Mouse (Mus musculus): ENCODE measurements around the gene Tspan18.

DNA sequence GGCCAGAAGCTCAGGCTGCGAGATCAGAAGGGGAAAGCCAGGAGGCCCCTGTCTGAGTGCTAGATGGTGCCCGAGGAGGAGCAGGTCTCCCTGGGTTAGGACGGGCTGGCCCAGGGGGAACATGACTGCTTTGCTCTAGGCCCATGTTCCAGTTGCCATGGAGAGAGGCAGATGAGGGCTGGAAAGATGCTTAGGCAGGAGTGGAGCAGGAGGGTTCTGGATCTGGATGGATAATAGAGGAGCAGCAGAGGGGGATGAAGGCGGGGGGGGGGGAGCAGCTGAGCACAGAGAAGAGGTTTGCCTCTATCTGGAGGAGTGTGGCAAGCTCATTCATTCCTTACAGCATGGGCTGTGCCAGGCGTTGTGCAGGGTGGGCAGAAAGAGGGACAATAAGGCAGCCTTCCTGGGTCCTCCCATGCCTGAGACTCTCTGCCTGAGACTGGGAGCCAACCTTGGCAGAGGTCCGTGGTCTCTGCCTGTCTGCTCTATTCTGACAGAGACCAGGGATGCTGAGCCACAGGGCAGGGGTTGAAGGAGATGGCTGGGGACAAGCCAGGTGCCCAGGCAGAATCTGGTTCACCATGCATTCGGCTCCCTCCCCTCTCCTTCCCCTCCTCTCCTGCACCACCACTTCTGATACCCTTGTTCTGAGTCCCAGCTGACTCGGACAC is 77.4 kb downstream of the Tspan18 start:
- TF ChIP-seq CTCF (IDR thresholded peaks at IDR 0.05; ENCODE audit: borderline replicate concordance, extremely low read depth, insufficient read depth, insufficient read length) (no peak), POLR2A (IDR thresholded peaks at IDR 0.05; ENCODE audit: borderline replicate concordance, extremely low read depth, insufficient read depth, insufficient read length, poor library complexity, severe bottlenecking) (no peak)

Data from brain, embryonic 14.5 days (tissue).